Mouse (Mus musculus) lung, postnatal 10 days (tissue): ENCODE measurements around the gene Rpl23.

Source experiments
- DNase-seq: peaks from one replicate; pipeline ENCODE4 v3.0.0; 2021

Gene Rpl23

DNA sequence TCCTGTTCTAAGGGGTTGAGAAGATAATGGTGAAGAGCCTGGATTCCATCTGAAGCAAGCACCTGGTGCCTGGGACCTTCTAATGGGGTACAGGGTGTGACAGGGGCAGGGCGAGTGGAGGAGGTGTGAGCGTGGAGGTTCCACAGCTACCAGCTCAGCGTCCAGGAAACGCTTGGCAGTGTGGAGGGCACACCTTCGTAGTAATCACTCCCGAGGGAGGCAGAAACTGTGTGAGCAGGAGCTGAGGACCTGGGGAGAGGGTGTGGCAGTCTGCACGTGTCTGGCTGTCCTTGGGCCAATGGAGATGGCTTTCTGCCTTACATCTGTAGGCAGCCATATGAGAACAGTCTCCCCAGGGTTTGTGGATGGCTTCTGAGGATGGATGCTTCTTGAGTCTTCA is 30.8 kb upstream of the Rpl23 start:
- no peak for DNase-seq

DNA sequence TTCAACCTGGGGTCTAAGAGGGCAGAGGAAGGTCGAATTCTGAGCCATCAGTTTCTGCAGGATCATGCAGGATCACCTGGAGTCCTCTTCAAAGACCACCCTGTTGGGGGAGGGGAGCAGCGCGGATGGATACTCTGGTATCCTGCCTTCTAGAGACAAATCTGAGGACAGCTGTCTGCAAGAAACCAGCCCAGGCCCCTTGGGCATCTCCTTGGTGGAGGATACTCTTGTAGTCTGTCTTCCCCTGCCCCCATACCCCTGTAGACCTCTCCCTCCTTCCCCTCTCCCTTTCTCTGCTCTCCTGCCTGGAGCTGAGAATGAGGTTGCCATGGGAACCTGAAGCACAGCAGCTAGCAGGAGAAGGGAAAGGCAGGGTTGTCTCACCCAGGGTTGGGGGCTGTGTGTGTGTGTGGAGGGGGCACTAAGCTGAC is 30.3 kb upstream of the Rpl23 start:
- no peak for DNase-seq

DNA sequence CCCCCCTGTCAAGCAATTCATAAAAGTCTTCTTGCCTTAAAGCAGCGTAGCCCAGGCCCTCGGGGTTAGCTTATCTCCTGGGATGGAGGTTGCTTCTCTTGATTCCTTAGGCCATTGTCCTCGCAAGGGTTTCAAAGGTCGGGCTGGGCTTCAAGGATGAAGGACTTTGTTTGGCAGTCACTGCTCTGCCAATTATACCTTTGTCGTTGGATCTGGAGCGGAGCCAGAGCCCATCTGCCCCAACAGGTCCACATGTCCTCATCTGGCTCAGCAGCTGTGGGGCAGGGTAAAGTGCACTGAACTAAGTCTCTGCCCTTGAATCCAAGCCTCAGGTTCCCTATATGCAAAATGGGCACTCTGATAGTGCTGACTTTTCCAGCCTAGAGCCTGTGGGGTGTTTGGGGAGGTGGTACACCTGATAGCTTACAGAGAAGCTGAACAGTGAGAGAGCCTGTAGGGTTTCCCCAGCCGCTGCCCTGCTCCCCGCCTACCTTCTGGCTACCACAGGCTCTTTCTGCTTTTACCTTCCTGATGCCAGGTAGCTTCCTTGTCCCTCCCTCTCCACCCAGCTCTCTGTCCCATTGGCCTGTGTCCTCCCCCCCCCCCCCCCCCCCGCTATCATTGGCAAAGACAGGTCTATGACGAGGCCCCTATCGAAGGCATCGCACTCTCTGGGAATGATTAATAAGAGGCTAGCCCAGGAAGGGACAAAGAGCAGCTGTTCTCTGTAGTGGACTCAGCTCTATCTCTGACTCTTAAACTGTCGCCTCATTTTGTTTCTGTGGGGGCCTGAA is 29.5 kb upstream of the Rpl23 start:
- no peak for DNase-seq

DNA sequence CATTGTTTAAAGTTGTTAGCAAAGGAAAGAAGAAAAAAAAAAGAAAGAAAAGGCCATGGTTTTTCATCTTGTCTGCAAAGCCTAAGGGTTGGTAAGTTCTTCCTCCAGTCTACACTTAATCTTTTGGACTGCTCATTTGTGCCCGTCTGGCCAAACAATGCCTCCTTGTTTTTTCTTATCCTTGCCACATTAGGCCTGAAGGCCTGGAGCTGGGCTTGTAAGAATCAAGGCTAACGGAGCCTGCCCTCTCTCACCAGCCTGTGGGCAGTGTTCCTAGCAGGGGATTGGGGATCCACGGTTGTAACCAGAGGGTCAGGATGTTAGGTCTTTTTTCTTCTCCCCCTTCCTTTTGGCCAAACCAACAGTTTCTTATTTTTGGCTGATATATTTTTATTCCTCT is 28.7 kb upstream of the Rpl23 start:
- no peak for DNase-seq

DNA sequence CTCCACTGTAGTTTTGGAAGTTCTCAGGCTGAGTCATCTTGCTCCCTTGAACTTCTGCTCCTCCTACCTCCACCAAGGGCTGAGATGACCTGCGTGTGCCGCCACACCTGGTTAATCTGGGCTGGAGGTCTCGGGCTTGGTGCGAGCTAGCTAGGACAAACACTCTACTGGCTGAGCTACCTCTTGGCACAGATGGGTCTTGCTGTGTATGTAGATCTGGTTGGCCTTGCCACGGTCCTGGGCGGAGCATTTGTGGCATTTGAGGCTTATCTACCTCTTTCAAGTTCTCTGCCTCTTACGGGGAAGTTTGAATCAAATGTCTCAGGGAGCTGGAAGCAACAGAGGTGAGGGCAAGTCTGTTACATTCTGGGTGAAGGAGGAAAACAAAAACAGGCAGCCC is 28.1 kb upstream of the Rpl23 start:
- DNase-seq: peak; percentile 59

DNA sequence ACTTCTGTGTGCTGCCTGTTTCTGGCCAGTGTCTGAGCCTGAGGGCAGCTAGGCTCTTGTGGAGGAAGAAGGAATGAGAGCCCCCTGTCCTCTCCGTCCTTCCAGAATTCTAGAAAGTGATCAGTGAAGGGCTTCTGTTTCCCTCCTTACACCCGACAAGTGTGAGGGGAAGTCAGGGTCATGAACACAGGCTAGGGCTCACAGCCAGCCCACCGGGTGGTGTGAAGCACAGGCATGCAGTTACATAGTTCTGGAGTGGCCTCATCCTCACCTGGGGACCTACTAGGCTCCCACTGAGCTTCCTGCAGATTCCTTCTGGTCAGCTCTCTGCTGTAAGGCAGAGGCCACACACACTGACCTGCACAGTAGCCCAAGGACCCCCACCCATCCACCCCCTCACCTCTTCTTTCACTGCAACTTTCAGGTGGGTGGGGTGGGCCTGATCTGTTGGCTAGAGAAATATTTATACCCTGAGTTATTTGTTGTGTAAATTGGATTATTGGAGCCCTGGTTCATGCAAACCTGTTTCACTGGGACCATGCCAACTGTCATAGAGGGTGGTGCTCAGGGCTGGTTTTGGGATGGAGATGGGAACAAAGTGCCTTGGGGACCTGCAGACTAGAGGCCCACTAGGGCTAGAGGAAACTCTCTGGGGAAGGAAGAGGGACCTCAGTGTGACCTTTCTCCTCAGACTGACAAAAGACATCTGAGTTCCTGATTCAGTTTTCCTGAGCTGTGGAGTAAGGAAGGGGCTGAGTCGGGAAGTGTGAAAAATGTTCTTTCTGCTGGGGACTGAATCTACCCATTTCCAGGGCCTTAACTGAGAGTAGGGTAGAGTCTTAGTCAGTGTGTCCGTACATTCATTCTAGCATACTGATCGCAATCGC is 27.2 kb upstream of the Rpl23 start:
- no peak for DNase-seq

DNA sequence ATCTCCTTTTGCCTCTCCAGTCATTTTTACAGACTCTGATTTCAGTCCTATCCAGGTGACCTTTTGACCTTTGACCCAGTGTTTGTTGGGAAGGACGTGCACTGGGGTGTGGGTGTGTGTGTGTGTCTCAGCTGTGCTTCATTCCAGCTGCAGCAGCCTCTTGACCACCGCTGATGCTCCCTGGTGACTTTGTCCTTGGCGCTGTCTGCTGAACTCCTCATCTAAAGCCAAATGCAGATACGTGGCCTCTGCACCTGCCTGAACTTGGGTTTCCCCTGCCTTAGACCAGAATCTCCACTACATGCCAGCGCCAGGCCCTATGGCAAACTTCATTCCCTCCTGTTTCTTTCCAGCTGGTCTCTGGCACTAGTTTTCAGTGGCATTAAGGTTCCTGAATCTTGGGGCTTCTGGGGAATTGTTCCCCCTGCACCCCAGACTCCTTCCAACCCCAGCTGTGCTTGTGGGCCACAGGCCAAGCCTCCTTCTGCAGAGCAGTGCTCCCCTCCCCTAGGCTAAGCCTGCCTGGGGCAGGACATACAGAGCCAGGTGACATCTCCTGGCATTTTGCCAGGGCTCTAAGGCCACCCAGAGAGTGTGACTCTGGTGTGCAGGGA is 26.5 kb upstream of the Rpl23 start:
- DNase-seq: no peak

DNA sequence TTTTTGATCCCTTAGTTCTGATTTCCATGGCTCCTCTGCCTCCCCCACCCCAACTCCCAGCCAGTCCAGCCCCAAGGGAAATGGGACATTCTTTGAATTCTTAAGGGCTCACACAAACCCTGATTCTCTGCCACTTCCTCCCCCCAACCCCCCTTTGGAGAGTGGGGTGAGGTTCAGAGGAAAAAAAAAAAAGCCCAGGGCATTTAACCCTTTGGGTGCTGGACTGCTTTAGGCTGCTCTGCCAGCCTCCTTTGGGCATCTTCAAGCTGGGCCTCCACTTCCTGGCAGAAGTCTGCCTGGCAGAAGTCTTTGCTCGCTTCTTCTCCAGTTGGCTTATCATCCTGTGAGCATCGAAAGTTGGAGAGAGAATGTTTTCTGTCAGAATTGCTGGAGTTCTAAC is 25.9 kb upstream of the Rpl23 start:
- peak; percentile 87 for DNase-seq

DNA sequence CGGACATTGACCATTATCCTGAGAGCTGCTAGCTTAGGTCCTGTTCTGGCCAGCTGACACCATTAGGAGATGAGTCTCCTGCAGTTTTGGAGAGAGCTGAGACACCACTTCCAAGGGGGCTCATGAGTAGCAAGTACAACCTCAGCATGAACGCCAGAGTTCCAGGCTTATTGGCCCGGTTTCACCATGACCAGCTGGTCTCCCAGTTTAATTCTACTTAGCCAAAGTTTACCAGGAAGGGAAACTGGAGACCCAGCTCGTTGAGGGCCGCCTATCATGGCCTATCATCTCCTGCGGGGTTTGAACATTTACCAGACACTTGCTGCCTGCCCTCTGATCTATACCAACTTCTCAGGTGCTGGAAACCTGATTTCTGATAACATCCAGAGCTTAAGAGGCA is 25.4 kb upstream of the Rpl23 start:
- DNase-seq: no peak

DNA sequence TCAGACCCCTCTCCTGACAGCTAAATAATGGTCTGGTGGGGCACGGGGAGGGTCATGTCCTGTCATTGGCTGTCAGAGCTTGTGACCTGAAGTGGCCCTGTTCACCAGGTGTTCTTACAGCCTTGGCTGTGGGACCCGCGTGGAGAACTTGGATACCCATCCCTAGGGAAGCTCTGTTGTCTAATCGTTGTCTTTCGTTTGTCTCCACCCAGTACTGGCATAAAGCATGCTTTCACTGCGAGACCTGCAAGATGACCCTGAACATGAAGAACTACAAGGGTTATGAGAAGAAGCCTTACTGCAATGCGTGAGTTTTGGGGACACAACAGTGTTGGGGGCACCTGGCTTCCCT is 24.4 kb upstream of the Rpl23 start:
- no peak for DNase-seq

DNA sequence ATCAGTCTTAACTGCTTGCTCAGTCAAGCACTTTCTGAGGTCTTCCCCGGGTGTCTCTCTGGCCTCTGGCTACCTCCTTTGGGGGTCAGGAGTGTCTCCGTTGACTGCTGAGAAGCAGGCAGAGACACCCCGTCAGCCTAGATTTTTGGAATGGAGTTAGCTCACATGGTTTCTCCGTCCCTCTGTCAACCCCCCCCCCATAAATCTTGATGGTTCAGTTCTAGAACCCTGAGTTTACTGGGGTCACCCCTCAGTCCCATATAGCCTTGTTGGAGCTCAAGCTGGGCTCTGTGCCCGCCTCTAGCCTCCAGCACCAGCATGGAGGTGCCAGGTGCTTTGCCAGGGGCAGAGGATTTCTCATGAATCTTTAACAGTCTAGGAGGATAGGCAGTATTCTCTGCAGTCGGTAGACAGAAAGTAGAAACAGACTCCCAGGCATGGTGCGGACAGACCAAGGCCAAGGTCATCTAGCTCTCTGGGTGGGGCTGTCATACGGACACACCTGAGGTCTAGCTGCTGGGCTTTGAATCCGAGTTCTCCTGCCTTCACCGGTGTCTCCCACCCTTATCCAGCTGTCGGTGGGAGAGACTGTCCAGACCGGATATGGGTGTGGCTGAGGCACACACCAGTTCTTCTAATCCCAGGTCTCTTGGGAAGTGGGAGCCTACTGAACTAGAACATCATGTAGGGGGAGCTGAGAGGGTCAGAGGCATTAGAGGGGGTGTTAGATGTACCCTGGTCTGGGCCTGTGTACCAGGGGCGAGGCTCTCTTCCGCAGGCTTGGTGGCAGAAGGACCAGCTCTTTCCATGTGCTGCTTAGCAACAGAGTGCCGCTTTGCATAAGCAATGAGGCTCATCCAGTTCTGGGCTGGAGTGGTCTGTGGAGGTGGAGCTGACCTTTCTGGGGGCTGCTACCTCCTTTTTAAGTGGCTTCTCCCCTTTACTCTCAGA is 23.7 kb upstream of the Rpl23 start:
- DNase-seq: no peak

DNA sequence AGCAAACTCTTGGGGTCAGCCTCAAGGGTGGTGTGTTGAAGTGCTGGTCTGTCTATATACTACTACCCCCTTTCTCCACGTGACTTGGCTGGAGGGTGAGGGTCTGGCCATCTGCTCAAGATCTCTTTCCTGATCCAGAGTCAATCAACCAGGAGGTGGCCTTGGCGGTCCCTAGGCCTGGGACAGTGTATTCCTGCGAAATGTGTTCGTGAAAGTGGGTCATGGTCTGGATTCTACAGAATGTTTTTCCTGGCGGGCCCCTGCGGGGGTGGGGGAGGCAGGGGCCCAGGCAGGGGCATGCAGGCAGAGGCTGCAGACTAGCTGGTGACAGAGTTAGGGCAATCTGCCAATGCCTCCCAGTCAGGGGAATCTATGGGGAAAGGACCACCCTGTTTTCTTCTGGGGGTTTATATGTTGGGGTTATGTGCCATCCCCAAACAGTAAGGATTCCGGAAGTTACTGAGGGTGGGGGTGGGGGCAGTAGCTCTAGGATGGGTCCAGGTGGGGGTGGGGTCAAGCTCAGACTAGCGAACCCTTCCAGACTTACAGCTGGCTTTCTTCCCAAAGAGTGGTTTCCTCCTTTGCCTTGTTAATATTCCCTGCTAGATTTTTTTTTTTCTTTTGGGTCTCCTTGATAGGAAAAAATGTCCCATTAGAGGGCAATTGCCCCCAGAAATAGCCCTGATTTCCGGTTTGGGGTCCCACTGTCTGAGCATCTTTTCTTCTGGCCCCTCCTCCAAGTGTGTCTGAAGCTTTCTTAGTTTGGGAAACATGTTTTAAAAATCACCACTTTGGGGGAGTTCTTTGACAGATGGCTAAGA is 22.8 kb upstream of the Rpl23 start:
- peak; percentile 68 for DNase-seq

DNA sequence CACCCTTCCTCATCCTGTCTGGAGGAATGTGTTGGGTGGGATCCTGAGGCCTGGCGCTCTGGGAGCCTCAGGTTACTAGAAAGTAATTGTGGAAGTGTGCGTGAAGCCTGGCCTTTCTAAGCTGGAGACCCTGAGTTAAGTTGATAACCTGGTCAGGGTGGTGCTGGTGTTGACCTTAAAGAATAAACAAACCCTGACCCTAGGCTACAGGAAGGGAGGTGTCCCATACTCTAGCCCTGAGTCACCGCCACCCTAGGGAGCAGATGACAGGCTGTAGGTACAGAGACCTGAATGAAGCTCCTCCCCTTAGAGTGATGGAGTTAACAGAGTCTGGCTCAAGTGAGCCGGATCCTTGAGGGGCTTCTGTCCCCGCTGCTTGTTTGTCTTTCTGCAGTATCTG is 21.6 kb upstream of the Rpl23 start:
- no peak for DNase-seq

DNA sequence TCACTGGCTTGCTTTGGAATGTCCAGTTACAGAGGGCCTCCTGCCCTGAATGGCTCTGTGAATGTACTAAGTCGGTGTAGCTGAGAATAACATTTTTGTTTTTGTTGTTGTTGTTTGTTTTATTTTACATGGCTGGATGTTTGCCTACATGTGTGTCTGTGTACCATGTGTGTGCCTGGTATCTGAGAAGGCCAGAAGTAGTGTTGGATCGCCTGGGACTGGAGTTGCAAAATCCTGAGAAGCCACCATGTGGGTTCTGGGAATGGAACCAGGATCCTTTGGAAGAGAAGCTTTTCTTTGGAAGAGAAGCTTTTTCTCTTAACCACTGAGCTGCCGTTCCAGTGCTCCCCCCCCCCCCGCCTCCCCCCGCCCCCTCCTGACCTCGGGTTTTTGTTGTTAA is 20.3 kb upstream of the Rpl23 start:
- DNase-seq: no peak

DNA sequence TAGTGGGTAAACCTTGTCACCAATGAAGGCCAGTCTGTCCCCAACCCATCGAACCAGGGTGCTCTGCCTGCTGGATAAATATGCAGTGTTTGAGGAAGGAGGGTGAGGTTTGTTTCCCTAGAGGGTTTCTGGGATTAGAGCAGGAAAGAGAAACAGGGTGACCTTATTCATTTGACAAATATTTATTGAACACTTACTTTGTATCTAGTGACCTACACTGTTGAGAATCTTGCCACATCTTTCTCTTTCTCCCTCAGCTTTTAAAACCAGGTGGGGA is 19.9 kb upstream of the Rpl23 start:
- no peak for DNase-seq

DNA sequence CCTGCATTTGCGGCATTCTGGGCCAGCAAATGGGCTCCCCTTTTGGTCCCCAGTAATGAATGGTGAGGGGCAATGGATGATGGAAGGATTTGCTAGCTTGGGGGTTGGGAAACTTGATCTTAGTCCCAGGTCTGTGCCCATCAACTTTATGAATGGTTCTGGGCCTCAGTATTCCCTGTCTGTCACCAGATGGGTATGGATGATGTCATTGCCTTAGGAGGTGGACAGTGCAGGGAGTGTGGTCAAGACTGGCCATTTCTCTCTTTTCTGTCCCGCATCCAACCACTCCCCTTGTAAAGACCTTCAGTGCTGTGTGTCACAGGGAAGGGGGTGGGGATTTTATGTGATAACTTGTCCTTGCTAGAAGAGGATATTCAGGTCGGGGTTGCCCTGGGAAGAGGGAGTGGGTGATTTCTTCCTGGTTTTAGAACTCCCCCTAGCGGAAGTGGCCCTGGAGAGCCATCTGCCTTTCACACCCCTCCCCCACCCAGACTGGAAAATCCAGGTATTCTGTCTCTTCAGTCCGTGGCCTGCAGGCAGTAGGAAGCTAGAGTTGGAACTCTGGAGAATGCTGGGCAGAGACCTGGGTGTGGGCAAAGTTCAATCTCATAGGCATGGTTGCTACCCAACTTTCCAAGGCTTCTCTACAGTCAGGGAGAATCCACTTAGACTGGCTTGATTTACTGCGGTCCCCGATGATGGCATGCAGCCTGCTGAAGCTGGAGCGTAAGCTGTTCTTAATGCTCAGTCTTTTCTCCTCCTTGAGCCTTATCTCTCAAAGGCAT is 19.4 kb upstream of the Rpl23 start:
- peak; percentile 76 for DNase-seq

DNA sequence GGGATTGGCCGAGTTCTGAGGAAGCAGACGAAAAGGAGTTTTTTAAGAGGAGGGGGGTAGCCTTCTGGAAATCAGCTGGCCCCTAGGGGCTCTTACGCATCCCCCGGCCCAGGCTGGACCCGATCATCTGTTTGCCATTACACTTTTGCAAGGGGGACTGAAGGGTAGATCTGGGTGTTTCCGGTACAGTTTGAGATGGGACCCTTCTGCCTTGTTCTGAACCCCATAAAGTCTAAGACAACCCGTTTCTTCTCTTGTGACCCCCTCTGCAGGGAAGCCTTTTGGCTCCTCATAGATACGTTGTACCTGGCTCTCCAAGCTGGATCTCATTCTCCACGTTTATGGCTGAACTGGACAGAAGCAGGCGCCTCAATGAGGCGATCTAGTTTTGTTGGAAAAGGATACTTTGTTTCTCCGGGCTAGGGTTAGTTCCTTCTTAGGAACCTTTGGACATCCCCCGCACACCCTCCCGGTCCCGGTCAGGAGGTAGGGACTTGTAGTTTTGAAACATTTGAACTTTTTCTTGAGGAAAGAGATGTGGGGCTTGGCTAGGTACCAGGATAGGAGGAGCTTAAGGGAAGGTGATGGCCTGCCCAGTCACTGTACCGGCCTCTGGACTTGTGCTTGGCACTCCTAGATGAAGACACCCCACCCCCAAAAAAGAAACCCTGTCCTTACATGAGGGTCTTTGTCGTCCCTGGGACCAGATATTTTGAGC is 18.6 kb upstream of the Rpl23 start:
- DNase-seq: peak; percentile 71

DNA sequence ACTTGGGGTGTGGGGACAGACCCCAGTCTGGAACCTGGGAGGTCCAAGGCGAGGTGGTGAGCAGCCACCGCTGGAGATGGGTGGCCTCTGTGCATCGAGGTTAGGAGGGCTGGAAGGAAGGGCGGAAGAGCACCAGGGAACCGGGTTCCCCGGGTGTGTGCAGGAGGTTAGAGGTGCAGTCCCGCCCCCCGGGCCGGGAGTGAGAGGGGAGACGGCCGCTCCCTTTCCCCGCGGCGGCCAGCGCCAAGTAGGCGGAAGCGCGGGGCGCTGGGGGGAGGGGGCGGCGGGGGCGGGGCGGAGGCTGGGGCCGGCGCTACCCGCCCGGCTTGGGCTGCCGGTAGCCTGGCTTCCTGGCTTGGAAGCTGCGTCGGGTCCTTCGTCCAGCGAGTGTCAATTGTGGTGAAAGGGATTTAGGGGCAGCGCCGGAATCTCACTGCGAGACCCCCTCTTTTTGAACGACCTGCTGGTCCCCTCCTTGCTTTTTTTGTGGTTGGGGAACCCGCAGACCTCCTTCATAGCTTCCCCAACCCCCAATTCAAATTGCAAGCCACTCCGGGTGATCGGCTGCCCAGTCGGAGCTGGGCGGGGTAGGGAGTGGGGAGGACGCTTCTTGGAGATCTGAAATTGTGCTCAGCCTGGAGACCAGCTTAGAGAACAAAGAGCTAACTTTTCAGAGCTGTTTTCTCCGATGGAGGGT is 17.9 kb upstream of the Rpl23 start:
- peak; percentile 88 for DNase-seq

DNA sequence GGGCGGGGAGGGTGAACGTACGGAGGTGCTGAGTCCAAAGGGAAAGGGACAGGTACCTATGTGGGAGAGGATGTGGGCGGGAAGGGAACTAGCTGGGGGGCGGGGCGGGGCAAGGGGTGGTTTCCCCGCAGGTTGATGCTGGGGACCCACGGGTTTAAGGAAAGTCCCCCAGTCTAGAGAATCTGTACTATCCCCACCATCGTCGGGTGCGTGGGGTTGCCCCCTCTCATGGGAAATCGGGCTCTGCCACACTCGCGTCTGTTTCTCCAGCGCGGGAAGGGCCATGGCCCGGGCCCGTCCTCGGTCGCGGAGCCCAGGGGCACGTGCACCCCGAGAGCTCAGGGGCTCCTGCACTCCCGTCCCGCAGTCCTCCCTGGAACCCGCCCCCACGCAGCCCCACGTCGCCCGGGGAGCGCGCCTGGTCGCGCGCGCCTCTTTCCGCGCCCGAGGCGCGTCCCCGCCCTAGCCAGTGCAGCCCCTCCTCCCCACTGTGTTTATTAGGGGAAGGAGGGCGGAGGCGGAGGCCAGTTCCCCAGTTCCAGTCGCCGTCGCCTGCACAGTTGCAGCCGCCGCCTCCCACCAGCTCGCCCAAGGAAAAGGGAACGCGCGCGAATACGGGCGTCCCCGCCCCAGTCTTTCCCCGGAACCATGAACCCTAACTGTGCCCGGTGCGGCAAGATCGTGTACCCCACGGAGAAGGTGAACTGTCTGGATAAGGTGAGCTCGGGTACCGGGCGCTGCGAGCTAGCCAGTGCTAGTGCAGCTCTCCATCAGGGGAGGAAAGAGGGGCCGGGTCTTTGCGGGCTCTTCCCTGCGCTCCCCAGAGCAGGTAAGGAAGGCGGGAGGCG is 17.1 kb upstream of the Rpl23 start:
- DNase-seq: peak; percentile 92
